Mouse (Mus musculus) lung, adult 2 months (tissue): ENCODE measurements at regions not wholly inside any gene's neighbourhood (a gene's known extent, or its start where the extent isn't known, plus 50 kb on each side); places are given as distances from the start of the nearest gene placed in this dataset.

Experiments
- CTCF ChIP-seq: fragments of 200-500 bp; IDR thresholded peaks from 2 replicates; pipeline ENCODE4 v1.5.1; 2011; ENCODE audit warnings: mild to moderate bottlenecking, low read length, control low read depth; ENCODE audit not compliant: insufficient read depth
- POLR2A ChIP-seq: fragments of 200-500 bp; IDR thresholded peaks from 2 replicates; pipeline ENCODE4 v1.6.1; 2011; ENCODE audit warnings: low read depth, mild to moderate bottlenecking, control low read depth, low read length, borderline replicate concordance; ENCODE audit errors: extremely low read depth

GRCm38 (mm10) chr7:71475383-71475782 is 124.1 kb upstream of the Gm10295 start:
- TF ChIP-seq CTCF (no peak), POLR2A (no peak)
